Mouse (Mus musculus) large intestine, adult 2 months (tissue): Measurements from ENCODE around the gene Cacng7. TPM values are rescaled to one million over a fixed set of nuclear protein-coding genes. Genes with fewer than 3 reads are reported as not detected.
"Not testable (repeated sequence)": the region's sequence is repeated elsewhere in the genome, so short reads cannot be mapped to it uniquely, and the experiment has no call there.

Experiments used
- DNase-seq: peaks from one replicate; pipeline ENCODE4 v3.0.0-alpha.2; 2012; ENCODE audit warnings: low read depth, low spot score
- WGBS: fragments of 180-500 bp; shearing (Covaris S2); methylation state at CpG from one replicate; pipeline ENCODE4 v1.1.7; 2018; 5-methylcytosine and 5-hydroxymethylcytosine counted together
- polyA plus RNA-seq: library from polyadenylated mRNA; depleted of rRNA; stranded (reverse); fragments of >200 nt; gene quantifications from 2 replicates; pipeline ENCODE4 v1.2.3, GENCODE M21; 2012; rRNA removed

Gene Cacng7
- 4.0 and 5.9 TPM in 2 replicates for polyA plus RNA-seq

GRCm38 (mm10) chr7:3332619-3333521, at the start of gene Cacng7:
Gene Cacng7 (plus strand): TSS chr7:3332955.
- 5% methylated on average over 62 of the region's 65 CpGs for WGBS
- DNase-seq = no peak

GRCm38 (mm10) chr7:3283081-3283875, 49.5 kb upstream of the Cacng7 start:
- WGBS = 90% methylated on average over 11 of the region's 11 CpGs
- DNase-seq = no peak

- DNase-seq = no peak
- WGBS = 46% methylated on average over 10 of the region's 10 CpGs
These were observed 48.2 kb upstream of the Cacng7 start for GRCm38 (mm10) chr7:3284604-3285003.

- 91% methylated on average over 5 of the region's 5 CpGs for WGBS
These were observed 46.7 kb upstream of the Cacng7 start for GRCm38 (mm10) chr7:3286036-3286435.

GRCm38 (mm10) chr7:3287186-3287585, 45.6 kb upstream of the Cacng7 start:
- DNase-seq = no peak
- WGBS = 25% methylated on average over 7 of the region's 7 CpGs

More at GRCm38 (mm10) chr7:3286036-3286435, 46.7 kb upstream of the Cacng7 start:
- DNase-seq = no peak

GRCm38 (mm10) chr7:3288976-3289970, 43.5 kb upstream of the Cacng7 start, which contains the start of the genes Myadm and Prkcg:
Gene Myadm (plus strand): TSS chr7:3289080.
Gene Prkcg (plus strand): TSS chr7:3289179.
- no peak for DNase-seq
- whole genome bisulfite sequencing = 3% methylated on average over 30 of the region's 30 CpGs

GRCm38 (mm10) chr7:3290257-3291033, 42.3 kb upstream of the Cacng7 start:
- 4% methylated on average over 18 of the region's 18 CpGs for WGBS
- no peak for DNase-seq

- no peak for DNase-seq
- 16% methylated on average over 6 of the region's 6 CpGs for WGBS
These were observed 41.6 kb upstream of the Cacng7 start for GRCm38 (mm10) chr7:3291197-3291596.

GRCm38 (mm10) chr7:3291764-3292163, 41.0 kb upstream of the Cacng7 start:
- 64% methylated on average over 3 of the region's 3 CpGs for WGBS
- DNase-seq = no peak

GRCm38 (mm10) chr7:3292271-3292670, 40.5 kb upstream of the Cacng7 start:
- not testable (repeated sequence) for DNase-seq
- WGBS = 24% methylated on average over 12 of the region's 12 CpGs

GRCm38 (mm10) chr7:3292791-3293190, 40.0 kb upstream of the Cacng7 start:
- peak; percentile 91 for DNase-seq
- WGBS = under 1% methylated on average over 14 of the region's 14 CpGs

- no peak for DNase-seq
- WGBS = 67% methylated on average over 1 of the region's 1 CpGs
These were observed 38.0 kb upstream of the Cacng7 start for GRCm38 (mm10) chr7:3294794-3295193.

- 35% methylated on average over 5 of the region's 5 CpGs for WGBS
- DNase-seq = no peak
These were observed 37.2 kb upstream of the Cacng7 start for GRCm38 (mm10) chr7:3295321-3296110.

GRCm38 (mm10) chr7:3296711-3297110, 36.0 kb upstream of the Cacng7 start:
- no peak for DNase-seq
- 93% methylated on average over 16 of the region's 16 CpGs for WGBS

- no peak for DNase-seq
- WGBS = 47% methylated on average over 7 of the region's 7 CpGs
These were observed 32.7 kb upstream of the Cacng7 start for GRCm38 (mm10) chr7:3299941-3300617.

- WGBS = 72% methylated on average over 8 of the region's 8 CpGs
- no peak for DNase-seq
These were observed 31.7 kb upstream of the Cacng7 start for GRCm38 (mm10) chr7:3300891-3301627.
